Mouse (Mus musculus) bone marrow, adult 2 months (tissue): ENCODE results near the gene Ndst2. TPM values are rescaled to one million over a fixed set of nuclear protein-coding genes. Genes with fewer than 3 reads are reported as not detected.

ENCODE experiments used
- H3K27ac ChIP-seq: fragments of 200-500 bp; 2 replicates; pipeline ENCODE4 v1.5.1; 2012; ENCODE audit warnings: low read depth, mild to moderate bottlenecking, control low read depth, inconsistent platforms, low read length; ENCODE audit not compliant: control insufficient read depth, poor library complexity, insufficient read depth
- H3K4me1 ChIP-seq: fragments of 200-500 bp; 2 replicates; pipeline ENCODE4 v1.6.1; 2011; ENCODE audit warnings: low read length; ENCODE audit not compliant: control insufficient read depth, insufficient read depth
- H3K4me3 ChIP-seq: fragments of 200-500 bp; replicated peaks from 2 replicates; pipeline ENCODE3; 2011; ENCODE audit warnings: mild to moderate bottlenecking, low read depth, low read length, control low read depth; ENCODE audit not compliant: control insufficient read depth
- CTCF ChIP-seq: fragments of 200-500 bp; IDR thresholded peaks from 2 replicates; pipeline ENCODE4 v1.5.1; 2011; ENCODE audit warnings: low read length, control low read depth; ENCODE audit not compliant: control insufficient read depth, insufficient read depth
- POLR2A ChIP-seq: fragments of 200-500 bp; IDR thresholded peaks from 2 replicates; pipeline ENCODE4 v1.6.1; 2011; ENCODE audit warnings: low read depth, mild to moderate bottlenecking, control low read depth, low read length, borderline replicate concordance; ENCODE audit not compliant: control insufficient read depth
- WGBS: fragments of 180-500 bp; shearing (Covaris S2); methylation state at CpG from one replicate; pipeline ENCODE4 v1.1.7; 2018; 5-methylcytosine and 5-hydroxymethylcytosine counted together
- polyA plus RNA-seq: library from polyadenylated mRNA; stranded (reverse); fragments of >200 nt; gene quantifications from 2 replicates; pipeline ENCODE4 v1.2.4, GENCODE M21; 2011; ENCODE audit warnings: low replicate concordance; ENCODE audit not compliant: missing spikeins, insufficient read depth, insufficient read length

The Ndst2 gene
- polyA plus RNA-seq, 1 experiment: 50.0 TPM

DNA sequence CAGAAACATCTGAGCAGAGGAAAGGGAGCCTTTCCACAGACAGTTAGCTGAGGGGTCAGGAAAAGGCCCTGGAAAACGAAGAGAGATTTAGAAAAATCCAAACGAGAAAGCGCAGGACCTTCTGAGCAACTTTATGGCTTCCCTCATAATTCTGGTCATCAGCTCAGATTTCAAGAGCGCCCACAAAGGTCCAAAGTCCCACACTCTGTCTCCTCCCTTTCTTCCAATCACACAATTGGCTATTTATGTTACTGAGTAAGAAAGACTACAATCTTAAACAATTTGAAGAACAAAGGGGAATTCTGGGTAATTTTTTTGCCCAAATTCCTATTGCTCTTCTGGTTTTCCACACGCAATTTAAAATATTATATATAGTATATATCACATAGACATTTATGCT, 16.1 kb upstream of the Ndst2 start:
- Histone ChIP-seq H3K4me3 (no peak overlapping the region), H3K27ac (no peak overlapping the region), H3K4me1 (no peaks in the 10 kb centered on the region; the same call in 1 of the 2 replicates)
- TF ChIP-seq CTCF (no peak), POLR2A (no peak)
- WGBS: 88% methylated on average over 5 of the region's 5 CpGs

DNA sequence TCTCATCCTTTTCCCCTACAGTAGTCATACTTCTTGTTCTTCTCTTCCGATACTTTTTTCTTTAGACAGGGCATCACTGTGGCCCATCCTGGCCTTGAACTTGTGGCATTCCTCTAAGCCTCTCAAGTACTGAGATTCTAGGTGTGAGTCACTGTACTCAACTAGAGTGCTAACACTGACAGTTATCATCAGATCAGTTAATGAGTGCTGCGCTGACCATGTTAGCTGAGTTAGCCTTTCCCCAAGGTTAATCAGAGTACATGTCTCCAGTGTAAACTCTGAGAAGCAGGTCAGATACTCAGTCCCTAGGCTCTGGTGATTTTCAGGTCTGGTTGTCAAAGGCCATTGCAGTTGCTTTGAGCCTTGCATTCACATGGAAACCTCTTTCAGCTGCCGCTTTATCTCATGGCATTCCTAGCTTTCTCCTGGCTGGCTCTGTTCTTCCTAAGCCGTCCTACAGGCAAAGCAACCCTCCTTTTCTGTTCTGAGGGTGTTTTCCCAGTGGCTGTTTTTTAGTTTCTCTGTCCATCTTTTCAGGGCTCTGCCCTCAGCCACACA, 15.2 kb upstream of the Ndst2 start:
- Histone ChIP-seq H3K27ac (no peak overlapping the region), H3K4me3 (no peak overlapping the region), H3K4me1 (no peaks in the 10 kb centered on the region; the same call in 1 of the 2 replicates)
- TF ChIP-seq CTCF (no peak), POLR2A (no peak)
- 93% methylated on average over 4 of the region's 4 CpGs for WGBS

DNA sequence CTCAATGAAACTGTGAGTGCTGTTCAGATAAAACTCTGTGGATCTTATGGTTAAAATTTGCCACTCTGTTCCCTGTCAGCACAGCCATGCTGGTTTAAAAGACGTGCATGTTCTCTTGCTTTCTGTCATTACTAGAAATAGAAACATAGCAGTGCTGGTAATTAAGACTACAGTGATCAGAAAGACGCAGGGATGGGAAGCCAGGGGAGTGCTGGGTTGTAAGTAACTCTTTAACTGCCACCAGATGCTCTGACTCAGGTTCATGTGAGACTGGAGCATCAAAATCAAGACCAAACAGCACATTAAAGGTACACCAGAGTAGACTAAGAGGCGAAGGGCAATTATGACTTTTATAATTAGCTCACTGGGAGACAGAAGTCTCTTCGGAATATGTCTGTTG, 14.0 kb upstream of the Ndst2 start:
- TF ChIP-seq POLR2A (no peak), CTCF (no peak)
- H3K4me1 ChIP-seq: no peaks in the 10 kb centered on the region; the same call in 1 of the 2 replicates
- no peak overlapping the region for H3K4me3 ChIP-seq
- H3K27ac ChIP-seq: no peak overlapping the region
- WGBS: 81% methylated on average over 4 of the region's 4 CpGs

DNA sequence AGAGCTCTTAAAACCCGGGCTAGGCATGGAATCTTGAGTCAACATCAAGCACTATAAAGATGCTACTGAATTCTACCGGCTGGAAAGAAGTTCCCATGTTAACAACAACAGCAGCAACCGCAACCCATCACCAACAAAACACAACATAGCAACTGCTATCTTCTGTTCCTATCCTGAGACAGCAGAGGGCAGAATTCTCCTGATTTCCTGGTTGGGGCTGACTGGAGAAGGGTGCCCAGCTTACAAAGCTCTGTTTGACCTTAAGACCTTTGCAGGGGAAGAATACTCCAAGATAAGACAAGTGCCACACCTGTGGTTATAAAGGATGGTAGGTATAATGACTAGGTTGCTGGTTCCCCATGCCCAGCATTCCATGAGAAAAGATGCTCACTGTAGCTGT, 12.6 kb upstream of the Ndst2 start:
- no peak overlapping the region for H3K4me3 ChIP-seq
- no peaks in the 10 kb centered on the region; the same call in 1 of the 2 replicates for H3K4me1 ChIP-seq
- TF ChIP-seq CTCF (no peak), POLR2A (no peak)
- no peak overlapping the region for H3K27ac ChIP-seq
- 79% methylated on average over 3 of the region's 3 CpGs for WGBS

DNA sequence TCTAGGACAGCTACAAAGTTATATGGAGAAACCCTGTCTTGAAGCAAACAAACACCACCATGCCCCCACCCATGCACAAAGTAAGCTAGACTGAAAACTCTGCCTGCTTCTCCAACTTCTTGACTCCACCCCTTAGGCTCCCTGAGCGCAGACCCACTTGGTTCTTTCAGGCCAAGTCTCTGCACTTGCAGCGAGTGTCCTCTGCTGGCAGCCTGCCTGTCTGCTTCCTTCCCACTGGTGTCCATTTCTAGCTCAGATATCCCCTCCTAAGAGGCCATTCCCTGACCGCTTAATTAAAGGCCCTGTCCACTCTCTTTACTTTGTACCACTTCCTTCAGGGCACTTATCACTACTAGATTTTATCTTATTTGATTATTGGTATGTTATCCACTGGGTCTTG, 9.3 kb upstream of the Ndst2 start:
- H3K27ac ChIP-seq: no peak overlapping the region
- no peaks in the 10 kb centered on the region; the same call in 1 of the 2 replicates for H3K4me1 ChIP-seq
- WGBS: 90% methylated on average over 3 of the region's 3 CpGs
- no peak overlapping the region for H3K4me3 ChIP-seq
- TF ChIP-seq POLR2A (no peak), CTCF (no peak)

DNA sequence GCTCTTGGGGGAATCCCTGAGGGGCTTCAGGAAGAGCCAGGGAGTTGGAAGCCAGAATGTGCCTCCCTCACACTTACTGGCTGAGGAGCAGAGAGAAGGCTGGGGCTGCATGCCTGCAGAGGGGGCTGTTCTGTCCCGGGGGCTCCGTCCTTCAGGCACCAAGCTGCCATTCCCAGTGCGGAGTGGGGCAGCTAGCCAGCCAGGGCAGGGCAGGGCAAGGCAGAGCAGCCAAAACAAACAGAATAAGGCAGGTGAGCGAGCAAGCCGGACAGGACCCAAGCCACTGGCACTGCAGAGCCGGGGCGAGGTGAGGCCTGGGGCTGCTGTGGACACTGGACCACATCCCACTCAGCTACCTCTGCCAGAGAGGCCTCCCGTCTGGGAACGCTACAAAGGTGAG, 6.9 kb upstream of the Ndst2 start:
- 91% methylated on average over 9 of the region's 9 CpGs for WGBS
- Histone ChIP-seq H3K4me3 (no peak overlapping the region), H3K27ac (no peak overlapping the region), H3K4me1 (no peaks in the 10 kb centered on the region; the same call in none of the 2 replicates)
- TF ChIP-seq POLR2A: no peak
- TF ChIP-seq CTCF: no peak

DNA sequence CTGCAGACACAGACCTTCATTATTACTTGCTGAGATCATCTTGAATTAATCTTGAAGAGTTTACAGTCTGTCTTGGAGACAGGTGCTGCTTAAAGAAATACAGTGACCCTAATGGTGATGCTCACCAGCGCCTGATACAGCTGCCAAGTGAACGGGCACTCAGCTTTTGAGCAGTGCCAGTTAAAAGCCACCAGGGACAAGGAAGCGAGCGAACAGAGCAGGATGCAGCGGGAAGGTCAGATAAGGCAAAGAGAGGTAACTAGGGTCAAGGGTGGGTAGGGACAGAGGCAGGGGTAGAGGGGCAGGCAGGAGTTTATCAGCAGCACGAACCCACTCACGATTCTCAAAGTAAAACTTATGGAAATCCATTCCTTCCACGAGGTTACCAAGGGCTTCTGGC, 4.1 kb upstream of the Ndst2 start:
- no peak overlapping the region for H3K27ac ChIP-seq
- WGBS: 85% methylated on average over 8 of the region's 8 CpGs
- no peaks in the 10 kb centered on the region; the same call in none of the 2 replicates for H3K4me1 ChIP-seq
- no peak overlapping the region for H3K4me3 ChIP-seq
- TF ChIP-seq POLR2A: no peak
- TF ChIP-seq CTCF: no peak

DNA sequence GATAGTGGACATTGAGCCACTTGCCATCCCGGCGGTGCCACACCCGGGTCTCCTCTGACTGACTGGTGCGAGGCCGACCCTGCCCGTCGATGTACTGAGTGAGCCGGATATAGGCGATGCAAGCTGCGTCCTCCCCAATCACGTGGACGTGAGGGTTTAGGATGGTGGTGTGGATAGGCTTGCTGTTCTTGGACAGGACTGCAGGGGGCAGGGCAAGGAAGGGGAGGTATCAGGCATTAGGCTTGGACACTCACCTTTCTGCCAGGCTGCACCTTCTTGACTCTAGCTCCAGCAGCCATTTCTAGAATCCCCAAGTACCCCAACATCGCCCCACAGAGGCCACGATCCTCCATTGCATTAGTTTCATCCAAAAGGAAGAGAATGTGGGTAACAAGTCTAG, 2.9 kb upstream of the Ndst2 start:
- WGBS: 48% methylated on average over 14 of the region's 14 CpGs
- Histone ChIP-seq H3K4me3 (no peak overlapping the region), H3K4me1 (no peaks in the 10 kb centered on the region; the same call in none of the 2 replicates), H3K27ac (no peak overlapping the region)
- peak; percentile 74 for TF ChIP-seq CTCF
- TF ChIP-seq POLR2A: no peak
